Mouse (Mus musculus): ENCODE measurements around the gene Rpl23a.

DNA sequence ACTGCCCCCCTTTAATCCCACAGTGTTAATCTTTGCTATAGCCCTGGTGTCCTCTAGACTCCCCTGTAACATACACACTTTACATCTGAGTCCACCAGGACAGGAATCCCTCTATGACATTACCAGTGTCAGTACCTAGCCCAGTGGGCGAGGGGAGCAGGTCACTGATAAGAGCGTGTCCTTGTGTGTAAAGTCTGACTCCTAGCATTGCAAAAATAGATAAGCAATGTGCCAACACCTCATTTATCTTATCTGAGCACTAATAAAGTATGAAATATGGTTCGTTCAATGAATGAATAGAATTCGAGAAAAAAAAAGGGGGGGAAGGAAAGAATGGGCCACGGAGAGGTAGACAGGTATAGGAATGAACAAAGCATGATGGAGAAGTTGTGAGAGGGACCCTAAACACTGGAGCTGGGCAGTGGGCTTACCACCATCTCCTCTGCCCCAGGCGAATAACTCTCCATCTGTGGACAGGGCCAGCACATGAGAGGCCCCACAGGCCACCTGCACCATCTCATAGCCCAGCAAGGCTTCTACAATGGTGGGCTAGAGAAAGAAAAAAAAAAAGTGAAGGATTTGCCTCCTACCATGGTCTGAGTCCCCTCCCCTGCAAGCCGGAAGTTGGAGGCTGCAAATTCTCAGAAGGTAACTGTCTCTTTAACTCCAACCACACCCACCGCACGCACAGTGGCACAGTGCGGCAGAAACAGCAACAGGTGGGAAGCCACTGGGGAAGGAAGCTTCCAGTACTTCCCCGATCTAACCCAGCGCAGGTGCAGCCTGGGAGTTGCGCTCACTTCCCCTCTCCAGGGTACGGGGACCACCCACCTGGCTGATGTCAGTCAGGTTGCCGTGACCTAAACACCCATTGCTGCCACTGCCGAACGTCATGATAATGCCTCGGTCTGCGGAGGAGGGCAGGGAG, 14.6 kb downstream of the Rpl23a start:
- TF ChIP-seq CTCF (IDR thresholded peaks at IDR 0.05; ENCODE audit: low read depth) (no peak), EP300 (IDR thresholded peaks at IDR 0.05; ENCODE audit: low read depth) (peak; percentile 84)
